Mouse (Mus musculus) ES-E14 (cell line): ENCODE results near the gene Aoah. TPM values are rescaled to one million over a fixed set of nuclear protein-coding genes. Genes with fewer than 3 reads are reported as not detected.
A peak's percentile ranks its signal among the peaks of the same experiment; 100 is the strongest.

Experiments used
- DNase-seq: peaks from one replicate; pipeline ENCODE4 v3.0.0-alpha.2; 2013; ENCODE audit warnings: low read depth, low spot score
- H3K27ac ChIP-seq: 2 replicates; pipeline ENCODE4 v1.5.1; 2012; ENCODE audit warnings: low read depth, mild to moderate bottlenecking, low read length, moderate library complexity, mixed read lengths; ENCODE audit not compliant: poor library complexity, insufficient read depth, severe bottlenecking
- H3K36me3 ChIP-seq: 2 replicates; pipeline ENCODE4 v1.6.1; 2012; ENCODE audit warnings: mild to moderate bottlenecking, low read length, moderate library complexity, mixed read lengths; ENCODE audit not compliant: control insufficient read depth, poor library complexity, insufficient read depth, severe bottlenecking
- H3K4me1 ChIP-seq, 2 experiments: fragments of 150-350 bp in 1 of 2; sonication (generic) in 1 of 2; 2 replicates each; pipeline ENCODE4 v1.6.1; 2012; ENCODE audit warnings: low read length in 2 of 2, mild to moderate bottlenecking in 1 of 2, mixed read lengths in 1 of 2; ENCODE audit not compliant: control insufficient read depth in 2 of 2, insufficient read depth in 2 of 2, poor library complexity in 1 of 2
- H3K4me3 ChIP-seq, 2 experiments: fragments of 150-350 bp in 1 of 2; sonication (generic) in 1 of 2; 2 replicates each; pipeline ENCODE4 v1.5.1; 2012; ENCODE audit warnings: low read length in 2 of 2, low read depth in 1 of 2, mild to moderate bottlenecking in 1 of 2, mixed read lengths in 1 of 2; ENCODE audit not compliant: insufficient read depth in 1 of 2, poor library complexity in 1 of 2, severe bottlenecking in 1 of 2
- H3K9ac ChIP-seq: 2 replicates; pipeline ENCODE4 v1.6.1; 2012; ENCODE audit warnings: low read depth, mild to moderate bottlenecking, low read length, mixed read lengths; ENCODE audit not compliant: poor library complexity, insufficient read depth, severe bottlenecking
- H3K9me3 ChIP-seq: fragments of 150-350 bp; sonication (generic); 2 replicates; pipeline ENCODE4 v1.6.1; 2012; ENCODE audit warnings: low read depth, mild to moderate bottlenecking, low read length; ENCODE audit not compliant: control insufficient read depth, insufficient read depth
- CHD2 ChIP-seq: IDR thresholded peaks from 2 replicates; pipeline ENCODE4 v1.6.1; 2014; ENCODE audit warnings: mild to moderate bottlenecking, low read depth, low read length, inconsistent platforms
- HCFC1 ChIP-seq: IDR thresholded peaks from 2 replicates; pipeline ENCODE4 v1.6.1; 2012; ENCODE audit warnings: low read length, inconsistent platforms, borderline replicate concordance; ENCODE audit not compliant: insufficient read depth
- MAFK ChIP-seq: IDR thresholded peaks from 2 replicates; pipeline ENCODE4 v1.6.1; 2014; ENCODE audit warnings: mild to moderate bottlenecking, low read depth, low read length, inconsistent platforms; ENCODE audit not compliant: insufficient read depth
- ZC3H11A ChIP-seq: IDR thresholded peaks from 2 replicates; pipeline ENCODE4 v1.6.1; 2012; ENCODE audit warnings: low read depth, mild to moderate bottlenecking, inconsistent platforms, low read length, borderline replicate concordance
- ZNF384 ChIP-seq: IDR thresholded peaks from 2 replicates; pipeline ENCODE4 v1.6.1; 2012; ENCODE audit warnings: low read depth, low read length, inconsistent platforms
- in situ Hi-C, 2 experiments: fragments of 600-800 bp; cut with MboI; formaldehyde crosslinking; loops; one replicate each; pipeline ENCODE4 v1.15.1; 2025; ENCODE audit warnings: low sequenced_read_pairs in 2 of 2, inconsistent platforms in 1 of 2; ENCODE audit not compliant: unreplicated experiment in 2 of 2
- total RNA-seq: library from RNA; depleted of rRNA; stranded (reverse); fragments of 300-350 nt; gene quantifications from 2 replicates; pipeline ENCODE4 v1.2.3, GENCODE M21; 2012

Aoah gene
- total RNA-seq, 1 experiment, result 3.3 TPM

DNA sequence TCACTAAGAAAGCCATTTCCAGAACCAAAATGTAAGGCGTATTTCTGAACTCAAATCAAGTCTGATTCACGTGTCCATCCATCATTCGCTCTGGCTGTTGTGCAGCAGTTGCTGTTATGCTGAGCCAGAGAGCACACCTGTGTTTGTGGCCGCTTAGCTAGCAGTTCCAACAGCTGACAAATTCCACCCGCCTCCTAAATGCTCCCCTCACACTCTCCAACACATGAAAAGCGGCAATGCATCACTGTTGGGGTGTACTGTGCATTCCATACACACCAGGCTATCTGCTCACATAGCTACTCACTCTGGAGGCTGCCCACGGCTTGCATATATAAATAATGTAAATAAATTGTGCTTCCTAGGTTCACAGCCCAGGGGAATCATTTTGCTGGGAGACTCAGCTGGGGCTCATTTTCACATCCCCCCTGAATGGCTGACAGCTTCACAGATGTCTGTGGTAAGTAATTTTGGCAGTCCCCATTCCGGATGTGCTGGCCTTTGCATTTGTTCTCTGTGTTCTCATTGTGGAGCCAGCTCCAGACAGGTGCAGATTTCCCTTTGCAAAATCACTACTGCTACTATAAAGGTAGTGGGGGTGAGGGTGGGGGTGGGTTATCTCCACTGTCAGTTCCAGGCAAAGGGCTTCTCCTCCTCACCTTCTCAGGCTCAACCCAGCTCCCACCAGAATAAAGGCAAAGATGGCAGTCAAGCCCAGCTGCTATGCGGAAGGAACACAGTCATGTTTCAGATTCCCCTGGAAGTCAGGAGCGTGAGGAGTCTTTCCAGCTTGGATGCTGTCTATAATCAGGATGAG lies 123.0 kb downstream of the Aoah start:
- in situ Hi-C loops, result no loop called here
- H3K4me1 ChIP-seq, result no peaks in the 10 kb centered on the region
- no peak overlapping the region for H3K9ac ChIP-seq
- DNase-seq, result no peak
- no peaks in the 10 kb centered on the region for H3K9me3 ChIP-seq
- H3K36me3 ChIP-seq, result no peaks in the 10 kb centered on the region
- 0 out of 2 replicates have a peak overlapping the region, but pooled peaks have one; percentile 43 for H3K27ac ChIP-seq
- TF ChIP-seq MAFK (no peak), CHD2 (no peak), HCFC1 (no peak), ZNF384 (no peak), ZC3H11A (no peak)
- no peak overlapping the region for H3K4me3 ChIP-seq

DNA sequence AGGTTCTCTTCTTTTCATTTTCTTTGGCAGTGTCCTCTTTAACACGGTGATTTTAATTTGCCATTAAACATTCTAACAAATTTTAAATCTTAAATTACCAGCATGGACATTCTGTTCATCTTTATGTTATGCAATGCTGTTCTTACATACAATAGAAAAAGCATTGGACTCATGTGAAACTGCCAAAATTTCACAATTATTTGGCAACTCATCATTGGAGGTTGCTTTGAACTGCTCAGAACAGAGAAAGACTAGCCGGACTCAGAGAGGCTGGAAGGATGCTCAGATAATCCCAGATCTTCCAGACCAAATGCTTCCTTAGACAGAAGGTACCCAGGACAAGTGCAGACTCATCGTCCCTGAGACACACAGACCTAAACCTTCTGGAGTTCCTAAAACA lies 126.5 kb downstream of the Aoah start:
- H3K36me3 ChIP-seq, result no peaks in the 10 kb centered on the region
- no peak overlapping the region for H3K4me3 ChIP-seq
- no peaks in the 10 kb centered on the region for H3K9me3 ChIP-seq
- in situ Hi-C loops, result no loop called here
- no peaks in the 10 kb centered on the region for H3K4me1 ChIP-seq
- no peak overlapping the region for H3K9ac ChIP-seq
- H3K27ac ChIP-seq, result no peak overlapping the region
- no peak for DNase-seq
- TF ChIP-seq HCFC1, result no peak
- no peak for TF ChIP-seq ZNF384
- TF ChIP-seq ZC3H11A, result no peak
- TF ChIP-seq MAFK, result no peak
- no peak for TF ChIP-seq CHD2

DNA sequence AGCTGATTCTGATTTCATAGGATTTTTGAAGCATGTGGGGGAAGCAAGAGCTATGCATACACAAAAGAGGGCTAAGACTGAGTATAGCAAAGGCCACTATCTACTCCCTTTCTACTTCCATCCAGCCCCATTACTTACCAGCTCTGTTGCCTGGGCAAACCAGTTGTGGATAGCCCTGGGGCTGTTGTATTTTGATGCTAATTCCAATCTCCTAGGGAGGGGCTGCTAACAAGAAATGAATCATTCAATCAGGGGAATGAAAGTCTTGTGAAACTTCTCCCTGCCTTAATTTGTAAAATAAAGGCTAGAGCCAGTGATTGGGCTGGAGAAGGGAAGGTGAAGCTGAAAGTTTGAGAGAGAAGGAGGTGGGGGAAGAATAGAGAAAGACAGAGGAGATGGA lies 142.1 kb downstream of the Aoah start:
- H3K9ac ChIP-seq, result no peak overlapping the region
- H3K4me3 ChIP-seq, result no peak overlapping the region
- in situ Hi-C loops, result no loop called here
- peak overlapping the region; percentile 84; the same call in 1 of the 2 replicates for H3K27ac ChIP-seq
- H3K9me3 ChIP-seq, result no peaks in the 10 kb centered on the region
- DNase-seq, result peak; percentile 82
- TF ChIP-seq CHD2, result 0 out of 2 replicates have a peak, but pooled peaks have one; percentile 7
- no peak for TF ChIP-seq ZNF384
- peaks cover 3 to 6% of the 10 kb centered on the region in 2 experiments; a peak in 3 of 4 replicates for H3K4me1 ChIP-seq
- no peaks in the 10 kb centered on the region for H3K36me3 ChIP-seq

DNA sequence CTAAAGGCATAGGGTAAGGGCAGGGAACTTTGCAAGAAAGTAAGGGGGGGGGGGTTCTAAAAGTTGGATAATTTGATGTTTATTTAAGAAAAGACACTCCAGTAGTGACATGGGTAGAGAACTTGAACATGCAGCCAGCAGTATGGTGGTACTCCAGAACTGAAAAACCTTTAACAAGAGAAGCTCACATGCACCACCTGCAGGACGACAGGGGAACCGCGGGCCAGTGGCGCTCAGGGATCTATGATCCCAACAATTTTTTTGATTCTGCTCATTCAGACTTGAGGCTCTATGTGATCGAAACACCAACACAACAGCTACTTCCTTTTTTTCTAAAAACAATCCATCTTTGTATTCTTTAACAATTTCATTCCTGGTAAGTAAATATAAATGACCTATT lies 143.5 kb downstream of the Aoah start:
- no peak overlapping the region for H3K27ac ChIP-seq
- no peak overlapping the region for H3K9ac ChIP-seq
- TF ChIP-seq CHD2 (no peak), ZNF384 (peak; percentile 72), ZC3H11A (peak; percentile 86), MAFK (no peak)
- H3K9me3 ChIP-seq, result no peaks in the 10 kb centered on the region
- no peak overlapping the region; a peak in 1 of 4 replicates for H3K4me3 ChIP-seq
- peaks cover 3 to 6% of the 10 kb centered on the region in 2 experiments; a peak in 3 of 4 replicates for H3K4me1 ChIP-seq
- no peaks in the 10 kb centered on the region for H3K36me3 ChIP-seq
- in situ Hi-C loops, result no loop called here
- peak; percentile 72 for DNase-seq

DNA sequence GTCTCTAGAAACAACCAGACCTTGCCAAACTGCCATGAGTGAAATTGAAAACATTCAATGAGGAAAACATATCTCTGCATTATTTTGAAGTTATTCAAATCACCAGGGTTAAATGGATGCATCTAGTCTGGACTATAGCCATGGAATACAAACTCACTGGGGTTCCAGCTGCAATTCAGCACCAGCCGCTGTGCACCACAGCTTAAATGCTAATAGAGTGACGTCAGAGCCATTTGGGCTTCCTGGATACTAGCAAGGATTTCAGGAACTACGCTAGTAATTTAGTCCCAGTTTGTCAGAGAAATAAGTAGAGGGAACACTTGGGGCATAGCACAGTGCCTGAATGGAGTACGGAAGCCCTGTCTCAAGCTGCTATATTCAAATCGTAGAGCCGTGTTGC lies 145.2 kb downstream of the Aoah start:
- in situ Hi-C loops, result no loop called here
- DNase-seq, result no peak

More for the DNA sequence above, 145.2 kb downstream of the Aoah start:
- no peak overlapping the region for H3K9ac ChIP-seq
- H3K9me3 ChIP-seq, result no peaks in the 10 kb centered on the region
- peaks cover 3% of the 10 kb centered on the region; the same call in 1 of the 2 replicates for H3K36me3 ChIP-seq
- H3K27ac ChIP-seq, result no peak overlapping the region
- TF ChIP-seq MAFK, result no peak
- no peak for TF ChIP-seq ZC3H11A
- no peak for TF ChIP-seq HCFC1
- no peak for TF ChIP-seq CHD2
- no peak for TF ChIP-seq ZNF384
- H3K4me3 ChIP-seq, result no peak overlapping the region
- peaks cover 3 to 6% of the 10 kb centered on the region in 2 experiments; a peak in 3 of 4 replicates for H3K4me1 ChIP-seq
